Mouse (Mus musculus) thymus, postnatal 36 days (tissue): ENCODE results near the gene Crk.
"Not testable (repeated sequence)": the region's sequence is repeated elsewhere in the genome, so short reads cannot be mapped to it uniquely, and the experiment has no call there.

Experiments
- DNase-seq, 2 experiments: peaks; one replicate each; pipeline ENCODE4 v3.0.0; 2022; ENCODE audit warnings: mixed read lengths in 2 of 2

The Crk gene

DNA sequence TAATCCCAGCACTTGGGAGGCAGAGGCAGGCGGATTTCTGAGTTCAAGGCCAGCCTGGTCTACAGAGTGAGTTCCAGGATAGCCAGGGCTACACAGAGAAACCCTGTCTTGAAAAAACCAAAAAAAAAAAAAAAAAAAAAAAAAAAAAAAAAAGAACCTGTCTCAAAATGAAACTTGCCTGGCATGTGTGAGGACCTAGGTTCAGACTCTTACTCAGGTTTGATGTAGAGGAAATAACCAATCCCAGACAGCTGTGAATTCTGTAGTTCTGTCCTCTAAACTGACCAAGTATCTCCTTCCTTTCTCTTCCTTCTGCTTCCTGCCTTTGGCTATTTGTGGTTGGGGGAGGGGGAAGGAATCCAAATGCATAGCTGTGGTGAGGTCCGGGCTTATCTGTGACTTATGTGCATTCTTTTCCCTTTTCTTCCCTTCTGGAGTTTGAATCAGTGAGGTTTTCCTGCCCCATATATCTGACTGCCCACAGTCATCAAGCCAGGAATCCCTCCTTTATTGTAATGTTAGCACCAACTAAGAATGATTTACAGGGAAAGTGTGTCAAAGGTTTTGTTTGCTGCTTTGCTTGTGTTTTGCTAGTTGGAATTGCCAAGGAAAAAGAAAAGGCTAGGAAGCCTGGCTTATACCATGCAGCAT lies 8.4 kb downstream of the Crk start:
- no peak for DNase-seq

DNA sequence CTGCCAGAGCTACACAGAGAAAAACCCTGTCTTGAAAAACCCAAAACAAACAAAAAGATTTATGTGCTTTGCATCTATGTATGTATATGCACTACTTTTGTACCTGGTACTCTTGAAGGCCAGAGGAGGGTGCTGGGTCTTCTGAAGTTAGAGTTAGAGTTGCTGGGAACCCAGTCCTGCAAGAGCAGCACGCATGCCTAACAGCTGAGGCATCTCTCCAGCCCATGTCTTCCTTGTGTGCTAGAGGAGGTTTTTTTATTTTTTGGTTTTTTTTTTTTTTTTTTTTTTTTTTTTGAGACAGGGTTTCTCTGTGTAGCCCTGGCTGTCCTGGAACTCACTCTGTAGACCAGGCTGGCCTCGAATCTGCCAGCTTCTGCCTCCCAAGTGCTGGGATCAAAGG lies 9.1 kb downstream of the Crk start:
- no peak for DNase-seq

DNA sequence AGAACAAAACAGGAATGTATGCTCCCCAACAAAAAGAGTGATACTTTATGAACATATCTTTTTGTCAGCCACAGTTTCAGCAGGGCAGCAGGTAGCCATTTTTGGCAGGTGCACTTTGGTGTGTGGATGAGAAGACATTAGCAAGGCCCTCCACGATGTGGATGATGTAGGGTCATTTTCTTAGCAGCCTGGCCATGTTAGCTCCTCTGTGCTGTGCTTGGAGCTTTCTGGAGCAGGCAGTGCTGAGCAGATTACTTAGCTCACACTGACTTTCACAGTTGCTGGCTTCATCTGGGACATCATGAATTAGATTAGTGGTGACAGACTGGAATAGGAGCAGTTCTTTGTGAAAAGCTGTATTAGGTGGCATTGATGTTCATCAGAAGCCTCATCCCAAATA lies 10.9 kb downstream of the Crk start:
- no peak for DNase-seq

DNA sequence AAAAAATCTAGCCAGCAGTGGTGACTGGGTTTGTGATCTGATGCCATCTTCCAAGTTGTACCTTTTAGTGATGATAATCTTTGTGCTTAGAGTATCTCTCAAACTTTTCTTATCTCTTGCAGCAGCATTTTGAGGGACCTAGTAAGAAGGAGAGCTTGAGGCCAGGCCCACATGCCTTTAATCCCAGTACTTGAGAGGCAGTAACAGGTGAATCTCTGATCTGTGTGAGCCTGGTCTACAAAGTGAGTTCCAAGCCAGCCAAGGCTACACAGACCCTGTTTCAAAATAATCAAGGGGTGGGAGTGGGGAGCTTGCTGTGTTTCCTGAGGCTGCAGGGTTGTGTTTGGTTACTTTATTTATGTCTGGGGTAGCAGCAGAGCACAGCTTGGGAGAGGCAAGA lies 12.0 kb downstream of the Crk start:
- DNase-seq: no peak

DNA sequence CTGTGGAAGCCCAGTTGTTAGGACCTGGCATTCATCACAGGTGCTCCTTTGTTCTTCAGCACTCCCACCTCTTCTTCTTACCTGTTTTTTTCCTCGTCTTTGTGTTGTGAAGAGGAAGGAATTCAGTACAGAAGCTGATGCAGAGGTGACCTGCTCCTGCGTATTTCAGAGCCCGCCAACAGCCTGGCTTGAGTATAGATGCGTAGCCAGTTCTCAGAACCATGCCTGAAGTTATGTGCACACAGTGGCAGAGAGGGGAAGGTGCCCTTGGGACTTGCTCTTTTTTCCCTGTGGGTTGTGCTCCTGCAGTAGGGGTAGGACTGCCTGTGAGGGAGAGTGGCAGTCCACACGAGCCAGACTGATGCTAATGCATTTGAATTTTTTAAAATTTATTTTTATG lies 14.5 kb downstream of the Crk start:
- no peak for DNase-seq

DNA sequence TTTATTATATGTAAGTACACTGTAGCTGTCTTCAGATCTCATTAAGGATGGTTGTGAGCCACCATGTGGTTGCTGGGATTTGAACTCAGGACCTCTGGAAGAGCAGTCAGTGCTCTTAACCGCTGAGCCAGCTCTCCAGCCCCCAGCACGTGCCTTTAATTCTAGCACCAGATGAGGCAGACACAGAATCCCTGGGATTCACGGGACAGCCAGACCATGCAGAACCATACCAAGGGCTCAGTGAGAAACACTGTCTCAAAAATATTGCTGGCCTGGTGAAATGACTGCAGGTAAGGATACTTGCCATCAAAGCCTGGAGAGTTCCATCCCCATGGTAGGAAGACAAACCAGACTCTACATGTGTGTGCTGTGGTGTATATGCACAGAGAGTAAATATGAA lies 18.4 kb downstream of the Crk start:
- DNase-seq: not testable (repeated sequence)

DNA sequence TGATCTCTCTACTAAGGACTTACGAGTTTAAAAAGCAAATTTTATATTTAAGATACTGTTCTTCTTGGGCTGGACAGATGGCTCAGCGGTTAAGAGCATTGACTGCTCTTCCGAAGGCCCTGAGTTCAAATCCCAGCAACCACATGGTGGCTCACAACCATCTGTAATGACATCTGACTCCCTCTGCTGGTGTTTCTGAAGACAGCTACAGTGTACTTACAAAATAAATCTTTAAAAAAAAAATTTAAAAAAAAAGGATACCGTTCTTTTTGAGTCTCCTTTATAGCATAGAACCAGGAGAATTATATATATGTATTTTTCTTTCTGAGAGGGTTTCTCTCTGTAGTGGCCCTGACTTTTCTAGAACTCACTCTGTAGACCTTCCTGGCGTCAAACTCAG lies 21.5 kb downstream of the Crk start:
- DNase-seq: no peak

DNA sequence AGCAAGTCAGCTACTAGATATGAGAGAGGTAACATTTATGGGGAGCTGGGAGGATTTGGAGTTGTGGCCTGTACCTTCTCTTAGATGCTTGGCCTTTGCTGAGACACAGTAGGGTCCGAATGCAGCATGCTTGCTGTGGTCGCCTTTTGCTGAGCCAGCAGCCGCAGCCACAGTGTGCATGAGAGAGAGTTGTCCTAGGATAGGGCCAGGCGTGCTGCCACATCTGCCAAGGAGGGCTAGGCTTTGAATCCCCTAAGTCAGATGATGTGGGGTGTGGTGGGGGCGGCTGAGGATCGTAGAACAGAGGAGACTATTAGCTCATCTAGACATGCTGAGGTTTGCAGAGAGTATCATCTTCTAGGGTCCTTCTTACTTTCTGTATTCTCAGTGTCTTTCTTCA lies 23.7 kb downstream of the Crk start:
- DNase-seq: no peak

DNA sequence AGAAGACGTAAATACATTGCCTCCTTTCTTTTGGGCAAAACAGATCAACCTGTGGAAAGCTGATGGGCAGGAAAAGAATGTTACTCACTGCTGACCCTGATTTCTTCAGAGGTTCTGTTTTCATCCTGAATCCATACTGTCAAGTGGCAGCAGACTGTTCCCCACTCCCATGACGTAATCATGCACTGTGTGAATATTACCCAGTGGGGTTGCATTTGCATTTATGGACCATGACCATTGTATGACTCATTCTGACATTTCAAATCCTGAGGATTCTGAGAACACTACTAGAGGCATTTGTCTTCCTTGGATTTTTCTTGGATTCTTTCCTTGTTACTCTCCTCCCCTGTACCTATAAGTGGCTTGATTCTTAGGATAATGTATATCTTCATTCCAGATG lies 24.7 kb downstream of the Crk start:
- DNase-seq: no peak

DNA sequence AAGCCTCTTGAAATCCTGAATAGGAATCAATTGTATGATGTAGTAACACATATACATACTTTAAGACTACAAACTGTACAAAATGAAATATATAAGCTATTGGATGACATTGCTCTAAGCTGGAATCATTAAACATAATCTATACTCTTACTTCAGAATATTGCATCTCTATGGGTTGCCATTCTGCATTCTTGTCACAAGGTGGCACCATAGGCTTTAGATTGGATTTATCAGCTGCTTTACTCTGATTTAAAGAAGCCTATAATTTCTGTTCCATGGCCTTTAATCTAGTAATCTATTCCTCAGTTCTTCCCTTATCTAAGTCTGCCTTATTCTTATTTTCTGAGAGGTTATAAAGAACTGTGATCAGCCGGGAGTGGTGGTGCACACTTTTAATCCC lies 34.9 kb downstream of the Crk start:
- no peak for DNase-seq

DNA sequence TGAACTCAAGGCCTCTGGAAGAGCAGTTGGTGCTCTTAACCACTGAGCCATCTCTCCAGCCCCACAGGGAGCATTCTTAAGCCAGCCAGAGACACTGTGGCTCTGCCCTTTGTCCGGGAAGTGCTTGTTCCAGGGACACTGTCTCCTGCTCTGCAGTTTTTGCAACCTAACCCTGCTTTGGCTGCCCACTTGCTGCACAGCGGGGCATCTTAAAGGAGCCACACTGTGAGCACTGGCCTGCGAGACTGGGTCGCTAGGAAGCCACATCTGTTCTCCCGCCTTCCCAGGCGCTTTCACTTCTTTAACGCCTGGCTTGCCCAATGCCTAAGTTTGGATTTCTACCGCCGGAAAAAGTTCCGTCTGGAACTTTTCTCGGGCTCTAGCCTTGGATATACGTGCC lies 36.5 kb downstream of the Crk start:
- no peak for DNase-seq

DNA sequence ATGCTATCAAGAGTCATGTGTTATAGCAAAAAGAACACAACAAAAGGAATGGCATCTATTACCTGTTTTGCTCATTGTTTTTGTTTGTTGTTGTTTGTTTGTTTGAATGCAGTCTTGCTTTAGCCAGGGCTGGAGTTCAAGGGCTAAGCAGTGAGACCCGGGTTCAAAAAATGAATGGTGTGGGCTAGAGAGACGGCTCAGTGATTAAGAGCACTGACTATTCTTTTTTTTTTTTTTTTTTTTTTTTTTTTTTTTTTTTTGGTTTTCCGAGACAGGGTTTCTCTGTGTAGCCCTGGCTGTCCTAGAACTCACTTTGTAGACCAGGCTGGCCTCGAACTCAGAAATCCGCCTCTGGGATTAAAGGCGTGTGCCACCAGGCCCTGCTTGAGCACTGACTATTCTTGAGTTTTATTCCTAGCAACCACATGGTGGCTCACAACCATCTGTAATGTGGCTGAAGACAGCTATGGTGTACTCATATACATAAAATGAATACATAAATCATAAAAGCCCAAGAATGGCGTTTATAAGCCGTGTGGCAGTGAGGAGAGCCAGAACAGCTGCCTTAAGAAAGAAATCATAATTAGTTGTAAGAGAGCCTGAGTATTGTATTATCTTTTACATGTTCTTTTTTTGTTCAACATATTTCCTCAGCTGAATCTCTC lies 37.7 kb downstream of the Crk start:
- no peak for DNase-seq

DNA sequence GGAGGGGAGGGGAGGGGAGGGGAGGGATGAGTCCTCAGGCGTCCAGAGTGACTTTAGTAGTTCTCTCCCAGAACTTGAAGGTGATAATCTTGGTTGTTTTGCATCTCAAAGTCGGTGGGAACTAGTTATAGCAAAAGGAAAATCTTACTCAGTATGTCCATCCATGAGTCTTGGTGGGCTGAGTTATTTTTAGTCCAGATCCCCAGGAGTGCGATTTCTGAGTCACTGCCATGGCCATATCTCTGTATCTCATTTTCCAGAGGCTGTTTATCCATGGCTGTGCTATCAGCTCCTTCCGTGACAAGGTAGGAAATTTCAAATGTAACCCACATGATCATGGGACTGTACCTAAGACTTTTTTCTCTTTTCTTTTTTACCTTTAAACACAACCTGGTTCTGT lies 43.3 kb downstream of the Crk start:
- no peak for DNase-seq

DNA sequence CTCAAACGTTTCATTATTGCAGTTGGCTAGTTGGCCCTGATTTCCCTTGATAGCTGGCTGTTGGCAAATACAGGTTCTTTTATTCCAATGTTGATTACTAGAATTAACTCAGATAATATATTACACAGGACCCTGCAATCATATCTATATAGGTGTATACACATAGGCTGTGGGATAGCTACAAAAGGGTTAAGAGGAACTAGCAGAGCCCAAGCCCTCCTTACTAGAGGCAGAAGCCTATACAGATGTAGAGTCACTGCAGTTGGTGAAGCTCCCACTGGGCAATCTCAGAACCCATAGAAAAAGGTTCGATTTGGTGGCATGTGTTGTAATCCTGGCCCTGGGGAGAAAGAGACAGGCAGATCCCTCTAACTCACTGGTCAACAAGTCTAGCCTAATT lies 48.1 kb downstream of the Crk start:
- no peak for DNase-seq

DNA sequence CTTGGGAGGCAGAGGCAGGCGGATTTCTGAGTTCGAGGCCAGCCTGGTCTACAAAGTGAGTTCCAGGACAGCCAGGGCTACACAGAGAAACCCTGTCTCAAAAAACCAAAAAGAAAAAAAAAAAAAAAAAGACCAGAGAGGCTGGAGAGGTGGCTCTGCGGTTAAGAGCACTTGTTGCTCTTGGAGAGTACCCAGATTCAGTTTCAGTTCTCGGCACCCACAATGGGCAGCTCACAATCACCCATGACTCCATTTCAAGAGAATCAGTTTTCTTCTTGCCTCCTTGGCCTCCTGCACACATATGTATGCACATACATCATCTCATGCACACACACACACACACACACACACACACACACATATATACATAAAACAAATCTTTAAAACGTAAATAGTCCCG lies 48.6 kb downstream of the Crk start:
- DNase-seq: not testable (repeated sequence)

DNA sequence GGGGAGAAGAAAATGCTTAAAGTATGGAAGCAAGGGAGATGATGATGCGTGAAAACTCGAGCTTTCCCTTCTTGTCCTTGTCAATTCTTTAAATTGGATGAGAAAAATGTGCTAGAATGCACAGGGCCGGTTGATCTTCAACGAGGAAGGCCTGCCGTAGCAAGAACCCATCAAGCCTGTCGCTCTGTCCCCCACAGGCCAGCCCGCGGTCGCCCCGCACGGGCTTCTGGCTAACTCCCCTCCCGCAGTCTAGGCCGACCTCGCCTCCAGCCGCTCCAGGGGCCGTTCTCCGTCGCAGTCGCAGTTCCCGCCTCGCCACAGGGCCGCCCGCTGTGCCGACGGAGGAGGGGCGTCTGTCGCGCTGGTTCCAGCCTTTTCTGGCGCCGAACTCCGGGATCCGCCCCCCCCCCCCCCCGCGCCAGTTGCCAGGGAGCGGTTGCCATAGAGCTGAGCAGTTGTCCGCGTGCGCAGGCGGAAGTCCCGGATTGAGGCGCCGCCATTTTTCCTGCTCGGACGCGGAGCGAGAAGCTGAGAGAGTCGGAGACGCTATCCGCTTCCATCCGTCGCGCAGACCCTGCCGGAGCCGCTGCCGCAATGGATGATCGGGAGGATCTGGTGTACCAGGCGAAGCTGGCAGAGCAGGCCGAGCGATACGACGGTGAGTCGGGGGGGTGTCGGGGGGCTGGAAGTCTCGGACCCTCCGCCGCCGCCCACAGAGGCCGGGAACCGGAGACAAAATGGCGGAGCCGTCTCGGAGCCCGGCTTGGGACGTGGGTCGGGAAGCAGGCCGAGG lies 53.6 kb downstream of the Crk start, which contains the start of gene Ywhae:
Gene Ywhae (plus strand): TSS at position 436 of the 793 bp plus-strand sequence.
- peak; percentile 88 to 89 for DNase-seq

DNA sequence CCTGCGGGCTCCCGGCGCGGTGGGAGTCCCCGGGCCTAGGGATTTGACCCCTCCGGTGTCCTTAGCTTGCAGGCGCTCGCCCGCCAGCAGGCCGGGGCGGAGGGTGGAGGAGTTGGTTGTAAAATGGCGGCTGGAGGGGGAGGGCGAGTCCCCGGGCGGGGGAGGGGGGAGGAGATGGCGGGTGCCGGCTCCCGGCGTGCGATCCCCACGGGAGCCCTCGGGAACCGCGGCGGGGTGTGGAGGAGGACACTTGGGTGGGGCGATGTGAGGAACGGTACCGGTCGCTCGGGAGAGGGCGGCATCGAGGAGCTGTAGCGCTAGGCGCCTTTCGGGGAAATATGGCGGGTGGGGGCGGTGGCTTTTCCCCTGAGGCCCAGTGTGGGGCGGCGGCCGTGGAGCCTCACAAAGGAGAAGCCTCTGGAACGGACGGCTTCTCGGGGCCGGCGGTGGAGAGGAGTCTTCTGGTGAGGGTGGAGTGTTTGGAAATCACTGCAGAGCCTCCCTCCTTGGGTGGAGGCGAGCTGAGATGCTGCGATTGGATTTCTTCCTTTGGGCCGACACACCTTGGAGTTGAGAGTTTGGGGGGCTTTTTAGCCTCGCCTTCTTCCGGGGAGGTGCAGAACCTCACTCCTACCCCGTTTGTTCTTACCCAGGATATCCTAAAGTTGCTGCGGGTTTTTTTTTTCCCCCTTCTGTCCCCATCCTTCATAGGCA lies 54.3 kb downstream of the Crk start:
- peak; percentile 76 to 82 for DNase-seq

DNA sequence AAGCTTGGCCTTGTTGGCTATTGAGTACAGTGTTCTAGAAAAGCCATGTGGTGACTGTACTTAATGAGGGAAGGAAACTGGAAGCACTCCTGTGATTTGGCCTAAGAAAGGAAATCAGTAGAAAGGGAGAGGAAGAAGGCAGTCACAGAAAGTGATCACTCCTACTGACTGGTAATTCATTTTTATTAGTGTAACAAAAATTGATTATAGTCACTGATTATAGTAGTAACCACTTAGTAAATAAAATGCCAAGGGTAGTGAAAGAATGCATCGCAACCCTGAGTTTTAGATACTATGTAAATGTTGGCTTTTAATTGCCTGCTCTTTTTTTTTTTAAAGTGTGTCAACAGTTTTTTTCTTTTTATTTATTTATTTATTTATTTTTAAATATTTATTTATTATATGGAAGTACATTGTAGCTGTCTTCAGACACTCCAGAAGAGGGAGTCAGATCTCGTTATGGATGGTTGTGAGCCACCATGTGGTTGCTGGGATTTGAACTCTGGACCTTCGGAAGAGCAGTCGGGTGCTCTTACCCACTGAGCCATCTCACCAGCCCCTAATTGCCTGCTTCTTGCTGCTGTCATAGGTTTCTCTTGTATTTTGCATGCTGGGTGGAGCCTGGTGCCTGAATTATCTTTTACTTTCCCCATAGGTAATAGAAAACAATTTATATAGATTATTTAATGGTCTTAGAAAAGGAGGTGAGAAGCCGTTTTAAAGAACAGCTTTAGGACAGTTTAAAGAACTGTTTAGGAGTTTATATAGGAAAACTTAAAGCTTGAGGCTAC lies 56.6 kb downstream of the Crk start:
- no peak for DNase-seq

DNA sequence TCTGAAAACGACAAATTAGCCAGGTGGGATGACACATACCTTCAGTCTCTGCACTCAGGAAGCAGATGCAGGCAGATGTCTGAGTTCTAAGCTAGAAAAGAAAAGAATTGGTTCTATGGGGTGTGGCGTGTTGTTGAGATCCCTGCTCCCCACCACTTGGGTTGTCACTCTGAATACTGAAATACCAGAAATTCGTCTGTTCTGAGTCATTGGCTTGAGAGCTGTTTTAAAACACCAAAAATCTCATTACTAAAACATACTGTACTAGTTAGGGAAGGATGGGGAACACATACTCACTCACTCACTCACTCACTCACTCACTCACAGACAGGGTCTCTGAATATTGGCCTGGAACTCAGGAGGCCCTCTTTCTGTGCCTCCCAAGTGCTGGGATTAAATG lies 57.9 kb downstream of the Crk start:
- DNase-seq: no peak

DNA sequence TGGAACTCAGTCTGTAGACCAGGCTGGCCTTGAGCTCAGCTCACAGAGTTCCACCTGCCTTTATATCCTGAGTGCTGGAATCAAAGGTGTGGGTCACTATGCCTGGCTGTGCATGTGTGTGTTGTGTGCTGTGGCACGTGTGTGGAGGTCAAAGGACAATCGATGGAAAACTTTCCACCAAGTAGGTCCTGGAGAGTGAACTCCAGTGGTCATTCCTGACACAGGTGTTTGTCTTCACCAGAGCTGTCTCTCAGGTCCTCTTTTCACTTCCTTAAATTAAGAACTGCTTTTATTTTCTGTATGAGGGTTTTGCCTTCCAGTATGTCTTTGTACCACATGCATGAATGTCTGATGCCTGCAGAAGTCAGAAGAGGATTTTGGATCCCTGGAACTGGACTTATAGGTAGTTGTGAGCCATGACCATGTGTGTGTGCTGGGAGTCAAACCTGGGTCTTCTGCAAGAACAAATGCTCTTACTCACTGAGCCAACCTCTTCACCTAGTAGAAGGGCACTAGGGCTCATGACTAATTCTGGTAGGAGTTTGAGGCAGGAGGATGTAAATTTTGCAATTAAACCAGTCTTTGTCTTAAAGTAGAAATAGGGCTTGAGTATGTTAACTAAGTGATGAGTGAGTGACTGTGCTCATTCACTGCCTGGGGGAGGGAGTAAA lies 58.9 kb downstream of the Crk start:
- no peak for DNase-seq

DNA sequence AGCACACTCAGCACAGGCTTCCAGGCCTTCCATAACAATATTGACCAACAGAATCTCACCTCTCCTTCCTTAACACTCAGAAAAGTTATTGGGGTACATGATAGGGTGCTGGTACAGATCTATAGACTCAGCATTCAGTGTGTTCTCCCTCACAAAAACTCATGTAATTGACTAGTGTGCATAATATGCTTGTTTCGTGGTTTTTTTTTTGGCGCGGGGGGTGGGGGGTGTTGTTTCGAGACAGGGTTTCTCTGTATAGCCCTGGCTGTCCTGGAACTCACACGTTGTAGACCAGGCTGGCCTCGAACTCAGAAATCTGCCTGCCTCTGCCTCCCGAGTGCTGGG lies 59.4 kb downstream of the Crk start:
- DNase-seq: no peak

DNA sequence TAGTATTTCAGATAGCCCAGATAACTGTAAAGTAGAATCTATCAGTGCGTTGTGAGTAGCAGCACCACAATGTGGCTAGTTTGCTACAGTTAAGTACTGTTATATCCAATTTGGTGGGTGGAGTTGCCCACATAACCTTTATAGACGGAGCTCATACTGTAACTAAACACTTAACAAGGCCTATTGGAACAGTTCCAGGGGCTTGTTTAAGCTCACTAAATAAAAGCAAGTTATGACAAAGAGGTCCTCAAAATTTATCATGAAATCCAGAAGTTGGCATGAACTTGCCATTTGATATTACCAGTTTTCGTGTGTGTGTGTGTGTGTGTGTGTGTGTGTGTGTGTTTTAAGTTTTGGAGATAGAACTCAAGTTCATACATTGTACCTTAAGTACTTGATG lies 61.1 kb downstream of the Crk start:
- DNase-seq: no peak
